Mouse (Mus musculus) midbrain, postnatal 0 days (tissue): ENCODE measurements around the gene H3f3b. TPM values are rescaled to one million over a fixed set of nuclear protein-coding genes. Genes with fewer than 3 reads are reported as not detected.
A peak's percentile ranks its signal among the peaks of the same experiment; 100 is the strongest.

Source experiments
- ATAC-seq: fragments of 200-750 bp; cut with Nextera tagmentation; 2 replicates; pipeline ENCODE4 v1.8.0; 2017; ENCODE audit warnings: moderate number of reproducible peaks, mild to moderate bottlenecking, moderate TSS enrichment, moderate library complexity; ENCODE audit not compliant: low FRiP score
- DNase-seq: peaks from one replicate; pipeline ENCODE4 v3.0.0-alpha.2; 2015; ENCODE audit warnings: low spot score
- H3K27ac ChIP-seq: fragments of 300-500 bp; sonication (generic); 2 replicates; pipeline ENCODE4 v1.5.1; 2014; ENCODE audit warnings: low read depth, mild to moderate bottlenecking, low read length, mixed read lengths
- H3K27me3 ChIP-seq: fragments of 300-500 bp; sonication (generic); 2 replicates; pipeline ENCODE4 v1.6.1; 2014; ENCODE audit warnings: low read length, control low read depth, mixed read lengths; ENCODE audit not compliant: insufficient read depth
- H3K36me3 ChIP-seq: fragments of 300-500 bp; sonication (generic); 2 replicates; pipeline ENCODE4 v1.6.1; 2014; ENCODE audit warnings: low read length, control low read depth, mixed read lengths; ENCODE audit not compliant: insufficient read depth
- H3K4me1 ChIP-seq: fragments of 300-500 bp; sonication (generic); 2 replicates; pipeline ENCODE4 v1.6.1; 2014; ENCODE audit warnings: mild to moderate bottlenecking, control low read depth, antibody characterized with exemption, low read length, mixed read lengths; ENCODE audit not compliant: insufficient read depth
- H3K4me2 ChIP-seq: fragments of 300-500 bp; sonication (generic); 2 replicates; pipeline ENCODE4 v1.6.1; 2014; ENCODE audit warnings: low read depth, mild to moderate bottlenecking, low read length, mixed read lengths; ENCODE audit not compliant: poor library complexity, severe bottlenecking
- H3K4me3 ChIP-seq: fragments of 300-500 bp; sonication (generic); 2 replicates; pipeline ENCODE4 v1.5.1; 2014; ENCODE audit warnings: low read depth, mild to moderate bottlenecking, low read length, moderate library complexity
- H3K9ac ChIP-seq: fragments of 300-500 bp; sonication (generic); replicated peaks from 2 replicates; pipeline ENCODE4 v1.6.1; 2014; ENCODE audit warnings: mild to moderate bottlenecking, low read length, moderate library complexity, mixed read lengths; ENCODE audit not compliant: poor library complexity, severe bottlenecking
- H3K9me3 ChIP-seq: fragments of 300-500 bp; sonication (generic); 2 replicates; pipeline ENCODE4 v1.6.1; 2016; ENCODE audit warnings: low read length, control low read depth
- CTCF ChIP-seq: IDR thresholded peaks from 2 replicates; pipeline ENCODE4 v1.5.1; 2016; ENCODE audit warnings: antibody characterized with exemption, mild to moderate bottlenecking
- WGBS: fragments of 180-500 bp; shearing (Covaris S2); extraction: QIAGEN DNeasy Blood & Tissue Kit; methylation state at CpG from one replicate; pipeline ENCODE4 v1.1.7; 2014; 5-methylcytosine and 5-hydroxymethylcytosine counted together
- polyA plus RNA-seq: library from polyadenylated mRNA; unstranded; fragments of >200 nt; fragmentation: Nextera tagmentation; extraction: Ambion mirVana; gene quantifications from 2 replicates; pipeline ENCODE4 v1.2.1, GENCODE M21; 2015
- total RNA-seq: library from RNA; depleted of rRNA; stranded (reverse); fragments of >200 nt; gene quantifications from 2 replicates; pipeline ENCODE4 v1.2.3, GENCODE M21; 2014

H3f3b gene
- total and polyA plus RNA-seq, 2 experiments from 2014 or later, result 568 to 2,254 TPM

DNA sequence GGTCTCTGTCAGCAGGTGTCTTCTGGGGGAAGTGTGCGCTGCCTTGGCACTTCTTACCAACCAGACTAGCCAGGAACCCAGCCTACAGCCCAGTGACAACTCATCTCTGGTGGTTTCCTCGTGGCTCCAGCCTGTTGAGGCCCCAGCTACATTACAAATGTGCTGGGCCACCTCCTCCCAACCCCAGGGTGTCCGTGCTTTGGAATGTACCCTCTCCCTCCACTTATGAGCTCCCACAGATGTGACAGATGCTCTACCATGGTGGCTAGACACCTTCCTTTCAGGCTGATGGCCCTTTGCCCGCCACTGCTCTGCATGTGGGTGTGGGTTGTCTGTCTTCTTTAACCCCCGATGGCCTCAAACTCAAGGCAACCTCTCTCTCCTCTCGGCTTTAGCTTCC, 26.0 kb downstream of the H3f3b start:
- WGBS, result 75% methylated on average over 6 of the region's 6 CpGs
- ATAC-seq (no peak), DNase-seq (no peak)
- Histone ChIP-seq H3K9me3 (no peaks in the 10 kb centered on the region), H3K4me3 (no peak overlapping the region), H3K27me3 (no peaks in the 10 kb centered on the region), H3K4me1 (peaks cover 5% of the 10 kb centered on the region; the same call in 1 of the 2 replicates), H3K36me3 (no peaks in the 10 kb centered on the region), H3K9ac (no peak overlapping the region), H3K27ac (no peak overlapping the region), H3K4me2 (no peak overlapping the region)
- no peak for TF ChIP-seq CTCF

DNA sequence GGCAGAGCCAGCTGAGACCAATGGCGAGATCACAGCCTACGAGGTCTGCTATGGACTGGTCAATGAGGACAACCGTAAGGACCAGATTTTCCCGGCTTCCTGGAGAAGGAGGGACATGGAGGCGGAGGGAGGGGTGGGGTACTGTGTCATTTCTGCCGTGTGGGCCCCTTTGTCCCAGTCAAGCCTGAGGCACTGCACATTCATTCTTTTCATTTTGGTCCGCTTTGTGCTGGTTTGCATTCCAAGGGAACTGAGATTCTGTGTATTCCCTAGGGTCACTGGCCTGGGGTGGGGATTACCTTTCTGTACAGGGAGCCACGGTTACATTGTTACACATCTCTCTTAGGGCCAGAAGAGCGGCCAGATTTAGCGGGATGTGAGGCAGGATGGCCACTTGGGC, 27.2 kb downstream of the H3f3b start:
- DNase-seq, result no peak
- 24% methylated on average over 10 of the region's 10 CpGs for WGBS
- Histone ChIP-seq H3K27ac (no peak overlapping the region), H3K9ac (no peak overlapping the region), H3K4me2 (no peak overlapping the region), H3K4me1 (peaks cover 5% of the 10 kb centered on the region; the same call in 1 of the 2 replicates), H3K36me3 (no peaks in the 10 kb centered on the region), H3K4me3 (no peak overlapping the region), H3K27me3 (no peaks in the 10 kb centered on the region), H3K9me3 (no peaks in the 10 kb centered on the region)
- TF ChIP-seq CTCF, result no peak
- ATAC-seq, result no peak

- WGBS, result 15% methylated on average over 14 of the region's 14 CpGs
- TF ChIP-seq CTCF, result peak; percentile 77
- Histone ChIP-seq H3K4me3 (no peak overlapping the region), H3K9ac (no peak overlapping the region), H3K4me1 (no peaks in the 10 kb centered on the region), H3K4me2 (0 out of 2 replicates have a peak overlapping the region, but pooled peaks have one; percentile 2), H3K27ac (no peak overlapping the region), H3K27me3 (no peaks in the 10 kb centered on the region), H3K36me3 (no peaks in the 10 kb centered on the region), H3K9me3 (no peaks in the 10 kb centered on the region)
- ATAC-seq, result no peak
- DNase-seq, result peak; percentile 84
These were observed 28.1 kb downstream of the H3f3b start for GRCm38 (mm10) chr11:115999538-116000143.

DNA sequence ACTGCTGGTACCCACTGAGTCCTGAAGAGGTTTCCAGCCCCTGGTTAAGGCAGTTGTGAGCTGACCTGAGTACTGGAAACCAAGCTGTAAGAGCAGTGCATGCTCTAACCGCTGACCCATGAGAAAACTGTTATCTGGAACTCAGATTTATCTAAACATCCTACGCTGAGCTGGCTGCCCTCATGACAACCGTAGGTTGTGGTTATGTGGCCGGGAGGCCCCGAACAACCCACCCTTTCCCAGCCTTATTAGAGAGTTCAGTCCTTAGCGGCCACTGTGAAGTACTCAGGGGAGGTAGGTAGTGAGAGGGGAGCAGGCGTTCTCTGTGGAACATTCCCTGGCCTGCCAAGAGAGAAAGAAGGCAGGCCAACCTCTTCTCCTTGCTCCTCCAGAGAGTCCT, 28.7 kb downstream of the H3f3b start:
- H3K4me3 ChIP-seq, result no peak overlapping the region
- 88% methylated on average over 7 of the region's 7 CpGs for WGBS
- DNase-seq (no peak), ATAC-seq (no peak)
- H3K9ac ChIP-seq, result no peak overlapping the region
- no peak overlapping the region for H3K4me2 ChIP-seq
- H3K9me3 ChIP-seq, result no peaks in the 10 kb centered on the region
- no peaks in the 10 kb centered on the region for H3K4me1 ChIP-seq
- no peak for TF ChIP-seq CTCF
- H3K36me3 ChIP-seq, result no peaks in the 10 kb centered on the region
- no peaks in the 10 kb centered on the region for H3K27me3 ChIP-seq
- no peak overlapping the region for H3K27ac ChIP-seq

- DNase-seq (no peak), ATAC-seq (no peak)
- WGBS, result 56% methylated on average over 5 of the region's 5 CpGs
- Histone ChIP-seq H3K4me1 (no peaks in the 10 kb centered on the region), H3K4me3 (no peak overlapping the region), H3K4me2 (no peak overlapping the region), H3K27me3 (no peaks in the 10 kb centered on the region), H3K36me3 (no peaks in the 10 kb centered on the region), H3K9me3 (no peaks in the 10 kb centered on the region), H3K9ac (no peak overlapping the region), H3K27ac (no peak overlapping the region)
- no peak for TF ChIP-seq CTCF
These were observed 30.1 kb downstream of the H3f3b start for GRCm38 (mm10) chr11:115997662-115998061.

- H3K9ac ChIP-seq, result 0 out of 2 replicates have a peak overlapping the region, but pooled peaks have one; percentile 19
- no peaks in the 10 kb centered on the region for H3K4me1 ChIP-seq
- H3K27me3 ChIP-seq, result no peaks in the 10 kb centered on the region
- H3K9me3 ChIP-seq, result no peaks in the 10 kb centered on the region
- no peak overlapping the region for H3K4me3 ChIP-seq
- H3K36me3 ChIP-seq, result no peaks in the 10 kb centered on the region
- H3K4me2 ChIP-seq, result no peak overlapping the region
- ATAC-seq (no peak), DNase-seq (no peak)
- H3K27ac ChIP-seq, result no peak overlapping the region
- TF ChIP-seq CTCF, result no peak
- WGBS, result 79% methylated on average over 4 of the region's 4 CpGs
These were observed 30.7 kb downstream of the H3f3b start for GRCm38 (mm10) chr11:115997047-115997446.
